Mouse (Mus musculus) midbrain, embryonic 12.5 days (tissue): ENCODE measurements around the gene Zfp981. TPM values are rescaled to one million over a fixed set of nuclear protein-coding genes. Genes with fewer than 3 reads are reported as not detected.
"Not testable (repeated sequence)": the region's sequence is repeated elsewhere in the genome, so short reads cannot be mapped to it uniquely, and the experiment has no call there.

Experiments
- ATAC-seq: fragments of 200-750 bp; cut with Nextera tagmentation; 2 replicates; pipeline ENCODE4 v1.8.0; 2017; ENCODE audit warnings: low read depth, moderate TSS enrichment, moderate library complexity; ENCODE audit not compliant: low FRiP score
- H3K27ac ChIP-seq: fragments of 300-500 bp; sonication (generic); replicated peaks from 2 replicates; pipeline ENCODE4 v1.5.1; 2016; ENCODE audit warnings: mild to moderate bottlenecking
- H3K27me3 ChIP-seq: fragments of 300-500 bp; sonication (generic); 2 replicates; pipeline ENCODE4 v1.6.1; 2016; ENCODE audit warnings: mild to moderate bottlenecking
- H3K36me3 ChIP-seq: fragments of 300-500 bp; sonication (generic); 2 replicates; pipeline ENCODE4 v1.6.1; 2016
- H3K4me1 ChIP-seq: fragments of 300-500 bp; sonication (generic); 2 replicates; pipeline ENCODE4 v1.6.1; 2016
- H3K4me2 ChIP-seq: fragments of 300-500 bp; sonication (generic); replicated peaks from 2 replicates; pipeline ENCODE4 v1.6.1; 2016; ENCODE audit warnings: mild to moderate bottlenecking, moderate library complexity
- H3K4me3 ChIP-seq: fragments of 300-500 bp; sonication (generic); 2 replicates; pipeline ENCODE4 v1.5.1; 2016; ENCODE audit warnings: mild to moderate bottlenecking
- H3K9ac ChIP-seq: fragments of 300-500 bp; sonication (generic); replicated peaks from 2 replicates; pipeline ENCODE4 v1.6.1; 2016; ENCODE audit warnings: mild to moderate bottlenecking, moderate library complexity
- H3K9me3 ChIP-seq: fragments of 300-500 bp; sonication (generic); 2 replicates; pipeline ENCODE4 v1.6.1; 2016; ENCODE audit warnings: mild to moderate bottlenecking
- WGBS: fragments of 180-500 bp; shearing (Covaris S2); methylation state at CpG from one replicate; pipeline ENCODE4 v1.1.7; 2016; 5-methylcytosine and 5-hydroxymethylcytosine counted together
- polyA plus RNA-seq: library from polyadenylated mRNA; unstranded; fragments of >200 nt; fragmentation: Nextera tagmentation; extraction: Ambion mirVana; gene quantifications from 2 replicates; pipeline ENCODE4 v1.2.1, GENCODE M21; 2016

Zfp981 gene
- polyA plus RNA-seq, 1 experiment from 2014 or later: not detected

DNA sequence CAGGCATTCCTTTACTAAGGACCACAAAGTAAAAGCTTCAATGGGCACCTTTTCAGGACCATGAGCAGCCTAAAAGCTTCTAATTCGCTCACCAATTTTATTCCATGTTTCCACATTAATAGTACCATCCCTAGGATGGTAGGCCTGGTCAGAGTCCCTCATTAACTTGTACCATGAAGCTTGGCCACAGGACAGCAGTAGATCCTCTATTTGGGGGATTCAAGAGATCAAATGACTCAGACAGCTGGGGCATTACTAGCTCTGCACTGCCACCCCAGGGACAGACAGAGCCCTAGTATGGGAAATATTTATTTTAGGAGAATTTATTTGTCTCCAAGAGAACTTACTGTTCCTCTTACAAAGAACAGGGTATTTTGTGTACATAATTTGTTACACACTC, 27.6 kb upstream of the Zfp981 start:
- not testable (repeated sequence) for H3K9ac ChIP-seq, H3K27ac ChIP-seq, H3K4me3 ChIP-seq, H3K4me1 ChIP-seq, H3K27me3 ChIP-seq, H3K36me3 ChIP-seq, H3K4me2 ChIP-seq
- peak; percentile 7; the same call in 1 of the 2 replicates for ATAC-seq
- H3K9me3 ChIP-seq: peaks cover 44% of the 10 kb centered on the region
- no CpG with 5 or more reads among the region's 1 CpGs for WGBS

DNA sequence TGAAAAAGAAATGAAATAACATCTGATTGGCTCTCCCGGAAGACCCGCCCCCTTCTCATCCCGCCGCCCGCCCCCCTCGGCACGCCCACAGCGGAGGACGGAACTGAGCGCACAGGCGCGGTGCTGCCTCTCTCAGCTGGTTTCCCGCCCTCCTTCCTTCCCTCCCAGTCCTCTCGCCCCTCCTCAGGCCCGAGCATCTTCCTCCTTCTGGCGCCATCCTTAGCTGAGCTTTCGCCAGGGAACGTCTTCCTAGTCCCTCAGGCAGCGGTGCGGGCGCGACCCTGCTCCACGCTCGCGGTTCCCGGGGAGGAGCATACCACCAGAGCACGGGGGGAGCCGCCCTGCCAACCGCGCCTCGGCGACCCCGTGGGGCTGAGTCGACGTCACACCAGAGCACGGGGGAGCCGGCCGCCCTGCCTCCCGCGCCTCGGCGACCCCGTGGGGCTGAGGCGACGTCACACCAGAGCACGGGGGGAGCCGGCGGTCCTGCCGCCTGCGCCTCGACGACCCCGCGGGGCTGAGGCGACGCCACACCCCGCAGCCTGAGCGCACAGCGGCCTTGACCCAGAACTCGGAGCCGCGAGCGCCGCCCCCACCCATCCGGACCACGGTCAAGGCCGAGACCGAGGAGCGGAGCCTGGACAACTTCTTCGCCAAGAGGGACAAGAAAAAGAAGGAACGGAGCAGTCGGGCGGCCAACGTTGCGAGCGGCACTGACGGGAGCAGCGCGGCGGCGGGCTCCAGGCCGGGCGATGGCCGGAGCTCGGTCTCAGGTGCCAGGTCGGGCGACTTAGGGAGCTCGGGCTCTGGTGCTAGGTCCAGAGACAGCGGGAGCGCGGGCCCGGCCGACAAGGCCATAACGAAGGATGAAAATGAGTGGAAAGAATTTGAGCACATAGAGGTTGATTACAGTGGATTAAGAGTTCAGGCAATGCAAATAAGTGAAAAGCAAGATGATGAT, 26.8 kb upstream of the Zfp981 start:
- 61% methylated on average over 75 of the region's 94 CpGs for WGBS

DNA sequence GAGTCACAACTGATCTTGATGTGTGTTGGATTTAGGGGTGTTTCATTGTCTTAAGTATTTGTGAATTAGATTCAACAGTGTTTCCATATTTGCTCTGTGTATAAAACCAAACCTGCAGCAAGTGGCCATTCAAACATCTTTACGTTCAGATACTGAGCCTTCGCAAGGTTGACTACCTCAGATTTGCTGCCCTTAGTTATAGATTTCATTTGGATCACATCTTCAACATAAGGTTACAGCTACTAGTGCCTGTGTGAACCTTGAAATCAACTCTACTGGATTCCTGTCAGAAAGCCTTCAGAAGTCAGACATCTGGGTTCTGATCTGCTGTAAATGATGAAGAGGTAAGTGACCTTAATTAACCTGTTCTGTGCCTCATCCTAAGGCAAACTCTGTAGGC, 25.6 kb upstream of the Zfp981 start:
- H3K27ac ChIP-seq, H3K9ac ChIP-seq, H3K36me3 ChIP-seq, ATAC-seq, H3K27me3 ChIP-seq, H3K4me3 ChIP-seq, H3K4me2 ChIP-seq, H3K4me1 ChIP-seq: not testable (repeated sequence)
- 93% methylated on average over 2 of the region's 2 CpGs for WGBS
- peaks cover 49% of the 10 kb centered on the region for H3K9me3 ChIP-seq

More for the DNA sequence above, 26.8 kb upstream of the Zfp981 start:
- H3K9me3 ChIP-seq: peaks cover 40% of the 10 kb centered on the region
- H3K27ac ChIP-seq, H3K4me3 ChIP-seq, H3K4me1 ChIP-seq, H3K4me2 ChIP-seq, H3K9ac ChIP-seq, H3K36me3 ChIP-seq, H3K27me3 ChIP-seq: not testable (repeated sequence)
- peak; percentile 87 for ATAC-seq

DNA sequence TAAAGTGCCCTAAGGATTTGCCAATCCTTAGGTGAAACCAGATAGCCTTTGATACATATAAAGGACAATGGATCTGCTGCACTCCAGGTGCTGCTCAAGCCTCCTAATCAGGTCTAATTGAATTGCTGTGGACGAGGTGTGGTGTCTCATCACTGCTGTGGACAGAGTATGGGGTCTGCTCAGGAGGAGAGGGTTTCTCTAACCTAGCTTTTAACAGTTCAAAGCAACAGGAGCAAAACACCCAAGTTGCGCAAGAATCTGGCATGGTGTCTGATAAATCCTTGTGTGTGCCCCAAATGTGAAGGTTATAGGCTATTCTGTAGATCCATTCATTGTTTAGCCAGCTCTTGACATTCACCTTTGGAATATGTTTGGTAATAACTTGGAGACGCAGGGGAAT, 24.9 kb upstream of the Zfp981 start:
- not testable (repeated sequence) for H3K4me1 ChIP-seq, H3K27me3 ChIP-seq, H3K27ac ChIP-seq, ATAC-seq, H3K4me3 ChIP-seq, H3K9ac ChIP-seq, H3K4me2 ChIP-seq, H3K36me3 ChIP-seq
- peaks cover 55% of the 10 kb centered on the region for H3K9me3 ChIP-seq
- 80% methylated on average over 3 of the region's 3 CpGs for WGBS

DNA sequence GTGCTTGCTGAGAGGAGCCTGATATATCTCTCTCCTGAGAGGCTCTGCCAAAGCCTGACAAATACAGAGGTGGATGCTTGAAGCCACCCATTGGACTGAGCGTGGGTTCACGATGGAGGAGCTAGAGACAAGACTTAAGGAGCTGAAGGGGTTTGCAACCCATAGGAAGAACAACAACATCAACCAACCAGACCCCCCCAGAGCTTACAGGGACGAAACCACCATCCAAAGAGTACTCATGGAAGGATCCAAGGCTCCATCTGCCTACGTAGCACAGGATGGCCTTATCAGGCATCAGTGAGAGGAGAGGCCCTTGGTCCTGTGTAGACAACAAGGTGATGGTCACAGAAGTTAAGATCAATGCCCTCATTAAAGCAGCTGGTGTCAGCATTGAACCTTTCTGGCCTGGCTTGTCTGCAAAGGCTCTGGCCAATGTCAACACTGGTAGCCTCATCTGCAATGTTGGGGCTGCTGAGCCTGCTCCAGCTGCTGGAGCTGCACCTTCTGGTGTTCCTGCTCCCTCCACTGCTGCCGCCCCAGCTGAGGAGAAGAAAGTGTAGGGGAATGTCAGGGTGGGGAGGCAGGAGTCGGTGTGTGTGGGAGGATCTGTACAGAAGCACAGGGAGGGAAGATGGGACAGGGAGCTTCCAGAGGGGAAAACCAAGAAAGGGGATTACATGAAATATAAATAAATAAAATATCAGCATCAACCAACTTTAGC, 21.3 kb upstream of the Zfp981 start:
- not testable (repeated sequence) for H3K4me1 ChIP-seq, H3K4me3 ChIP-seq, H3K27me3 ChIP-seq, H3K27ac ChIP-seq, H3K4me2 ChIP-seq, H3K9ac ChIP-seq, H3K36me3 ChIP-seq
- 69% methylated on average over 6 of the region's 6 CpGs for whole genome bisulfite sequencing
- peaks cover 83% of the 10 kb centered on the region for H3K9me3 ChIP-seq
- ATAC-seq: peak; percentile 53

DNA sequence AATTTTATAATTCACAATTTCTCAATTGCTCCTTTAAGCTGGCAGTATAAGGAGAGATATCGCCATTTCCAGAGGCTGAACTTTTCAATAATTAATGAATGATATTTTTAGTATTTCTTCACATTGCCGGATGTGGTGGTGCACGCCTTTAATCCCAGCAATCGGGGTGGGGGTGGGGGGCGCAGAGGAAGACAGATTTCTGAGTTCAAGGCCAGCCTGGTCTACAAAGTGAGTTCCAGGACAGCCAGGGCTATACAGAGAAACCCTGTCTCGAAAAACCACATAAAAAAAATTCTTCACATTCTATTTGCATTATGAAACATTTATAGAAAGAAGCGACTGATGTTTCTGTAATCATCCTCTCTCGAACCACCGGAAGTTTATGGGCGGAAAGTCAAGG, 19.3 kb upstream of the Zfp981 start:
- not testable (repeated sequence) for ATAC-seq
- H3K9me3 ChIP-seq: peaks cover 77% of the 10 kb centered on the region

DNA sequence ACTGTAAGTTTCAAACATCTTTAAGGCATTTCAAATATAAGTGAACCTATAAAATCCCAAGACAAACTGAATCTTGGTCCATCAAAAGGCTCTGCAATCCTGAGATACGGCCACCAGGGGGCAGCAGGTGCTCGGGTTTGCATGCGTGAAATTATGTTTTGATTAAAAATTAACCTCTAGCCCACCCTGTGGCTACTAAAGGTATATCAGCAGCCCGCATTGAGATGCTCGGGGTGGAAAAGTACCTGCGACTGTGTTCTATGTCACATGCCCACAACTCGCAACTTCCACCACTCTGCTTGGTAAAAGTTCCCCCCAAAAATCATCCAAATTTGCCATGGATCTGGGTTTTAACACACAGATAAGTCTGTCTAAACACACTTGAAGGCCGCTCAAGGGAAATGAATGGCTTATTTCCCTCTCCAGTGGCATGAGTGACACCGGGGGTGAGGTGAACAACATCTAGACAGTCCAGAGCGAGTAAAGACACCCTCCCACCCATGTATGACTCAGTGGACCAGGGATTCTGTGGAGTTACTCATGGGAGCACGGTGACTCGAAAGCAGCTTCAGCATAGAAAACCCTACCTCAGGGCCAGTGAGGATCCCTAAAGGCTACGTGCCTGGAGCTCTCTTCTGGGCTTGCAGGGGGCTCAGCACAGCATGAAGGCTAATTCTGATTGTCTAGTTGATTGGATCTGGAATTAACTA, 18.1 kb upstream of the Zfp981 start:
- not testable (repeated sequence) for H3K27me3 ChIP-seq, H3K4me2 ChIP-seq, H3K36me3 ChIP-seq, H3K9ac ChIP-seq, H3K27ac ChIP-seq, H3K4me3 ChIP-seq, H3K4me1 ChIP-seq
- ATAC-seq: peak; percentile 42
- peaks cover 77% of the 10 kb centered on the region for H3K9me3 ChIP-seq
- WGBS: 73% methylated on average over 13 of the region's 13 CpGs

More for the DNA sequence above, 19.3 kb upstream of the Zfp981 start:
- not testable (repeated sequence) for H3K4me2 ChIP-seq, H3K4me1 ChIP-seq, H3K27ac ChIP-seq, H3K4me3 ChIP-seq, H3K9ac ChIP-seq, H3K36me3 ChIP-seq, H3K27me3 ChIP-seq
- 86% methylated on average over 10 of the region's 10 CpGs for WGBS

DNA sequence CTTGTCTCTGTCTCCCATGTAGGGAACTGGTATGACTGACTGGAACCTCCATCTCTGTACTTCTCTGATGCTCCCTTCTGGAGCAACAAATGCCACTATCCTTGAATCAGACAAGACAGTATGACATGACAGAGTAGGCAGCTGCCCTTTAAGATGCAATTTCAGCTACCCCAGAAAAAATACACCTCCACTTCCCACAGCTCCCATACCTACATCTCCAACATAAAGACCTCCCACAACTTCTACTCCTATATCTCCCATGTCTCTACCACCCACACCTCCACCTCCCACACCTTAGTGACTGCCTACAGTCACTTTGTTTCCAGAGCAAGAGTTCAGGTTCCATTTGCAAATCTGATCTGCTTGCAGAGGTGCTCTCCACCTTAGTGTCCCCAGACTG, 17.2 kb upstream of the Zfp981 start:
- not testable (repeated sequence) for H3K27ac ChIP-seq, H3K27me3 ChIP-seq, H3K4me3 ChIP-seq, H3K4me1 ChIP-seq, H3K4me2 ChIP-seq, ATAC-seq, H3K9ac ChIP-seq, H3K36me3 ChIP-seq
- H3K9me3 ChIP-seq: peaks cover 77% of the 10 kb centered on the region

DNA sequence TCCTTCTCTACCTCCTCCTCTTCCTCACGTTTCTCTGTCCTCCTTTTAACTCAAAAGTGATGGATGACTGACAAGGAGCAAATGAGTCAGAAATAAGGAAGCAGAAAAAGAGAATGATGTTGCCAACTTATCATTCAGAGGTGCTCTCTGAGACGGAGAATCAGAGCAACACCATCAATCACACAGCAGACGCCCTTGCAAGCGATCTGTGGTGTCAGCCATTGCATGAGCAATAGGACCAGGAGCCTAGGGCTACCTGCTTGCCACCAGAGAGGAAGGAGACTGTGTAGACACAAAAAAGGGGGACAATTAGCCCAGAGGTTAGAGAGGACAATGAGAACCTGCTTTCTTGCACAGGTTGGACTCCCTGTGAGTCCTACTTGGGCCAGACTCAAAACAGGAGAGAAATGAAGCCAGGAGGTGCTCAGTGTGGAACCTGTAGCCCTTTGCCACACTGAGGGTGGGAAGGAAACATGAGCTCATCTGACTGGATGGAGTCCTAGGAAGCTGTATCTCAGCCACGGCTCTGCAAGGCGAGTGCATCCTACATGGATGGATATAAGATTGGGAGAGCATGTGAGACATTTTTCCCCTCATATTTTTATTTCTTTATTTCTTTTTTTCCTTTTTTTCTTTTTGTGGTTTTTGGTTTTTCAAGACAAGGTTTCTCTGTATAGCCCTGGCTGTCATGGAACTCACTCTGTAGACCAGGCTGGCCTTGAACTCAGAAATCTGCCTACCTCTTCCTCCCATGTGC, 16.5 kb upstream of the Zfp981 start:
- 75% methylated on average over 6 of the region's 6 CpGs for WGBS
- not testable (repeated sequence) for H3K9ac ChIP-seq

DNA sequence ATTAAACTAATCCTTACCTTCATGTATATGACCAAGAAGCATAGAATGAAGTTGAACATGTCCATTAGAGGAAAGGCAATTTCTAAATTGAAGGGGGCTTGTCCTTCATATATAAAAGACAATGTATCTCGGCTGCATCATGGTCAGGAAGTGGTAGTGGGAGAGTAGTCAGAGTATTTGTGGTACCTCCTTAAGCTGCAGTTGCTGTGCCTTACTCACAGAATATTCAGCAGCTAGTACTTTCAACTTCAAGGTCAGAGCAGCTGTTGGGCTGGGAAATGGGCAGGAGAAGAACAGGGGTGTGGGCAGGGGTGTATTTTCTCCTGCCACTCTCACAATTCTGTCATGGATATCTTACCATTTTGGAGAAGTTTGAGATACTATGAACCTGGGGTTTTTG, 15.1 kb upstream of the Zfp981 start:
- not testable (repeated sequence) for H3K4me2 ChIP-seq, H3K9ac ChIP-seq, ATAC-seq, H3K27ac ChIP-seq, H3K36me3 ChIP-seq, H3K4me3 ChIP-seq, H3K4me1 ChIP-seq, H3K27me3 ChIP-seq
- 74% methylated on average over 1 of the region's 1 CpGs for WGBS
- H3K9me3 ChIP-seq: peaks cover 66% of the 10 kb centered on the region

More for the DNA sequence above, 16.5 kb upstream of the Zfp981 start:
- not testable (repeated sequence) for ATAC-seq, H3K4me2 ChIP-seq, H3K4me3 ChIP-seq, H3K36me3 ChIP-seq, H3K27me3 ChIP-seq, H3K4me1 ChIP-seq, H3K27ac ChIP-seq
- H3K9me3 ChIP-seq: peaks cover 74% of the 10 kb centered on the region

DNA sequence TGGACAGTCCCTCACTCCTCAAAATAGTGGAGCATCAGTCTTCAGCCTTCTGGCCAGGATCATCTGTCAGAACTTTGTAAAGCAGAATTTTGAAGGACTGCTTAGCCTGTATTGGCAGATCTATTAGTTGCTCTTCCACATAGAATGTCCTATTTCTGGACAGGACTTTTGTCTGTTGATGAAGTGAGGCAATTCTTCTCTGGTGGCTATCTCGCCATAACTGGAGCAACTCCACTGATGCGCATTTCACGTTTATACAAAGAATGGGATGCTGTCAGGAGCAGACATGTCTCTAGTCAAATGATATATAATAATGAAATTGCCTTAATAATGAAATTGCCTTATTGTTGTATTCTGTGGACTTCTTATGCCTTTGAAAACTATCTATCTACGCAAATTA, 12.6 kb upstream of the Zfp981 start:
- not testable (repeated sequence) for H3K27ac ChIP-seq, H3K9ac ChIP-seq, H3K4me1 ChIP-seq, H3K4me3 ChIP-seq, ATAC-seq, H3K27me3 ChIP-seq, H3K4me2 ChIP-seq, H3K36me3 ChIP-seq
- WGBS: 80% methylated on average over 4 of the region's 4 CpGs
- H3K9me3 ChIP-seq: peaks cover 68% of the 10 kb centered on the region
